Mouse (Mus musculus): ENCODE data around the gene Myrip.

Gene Myrip

DNA sequence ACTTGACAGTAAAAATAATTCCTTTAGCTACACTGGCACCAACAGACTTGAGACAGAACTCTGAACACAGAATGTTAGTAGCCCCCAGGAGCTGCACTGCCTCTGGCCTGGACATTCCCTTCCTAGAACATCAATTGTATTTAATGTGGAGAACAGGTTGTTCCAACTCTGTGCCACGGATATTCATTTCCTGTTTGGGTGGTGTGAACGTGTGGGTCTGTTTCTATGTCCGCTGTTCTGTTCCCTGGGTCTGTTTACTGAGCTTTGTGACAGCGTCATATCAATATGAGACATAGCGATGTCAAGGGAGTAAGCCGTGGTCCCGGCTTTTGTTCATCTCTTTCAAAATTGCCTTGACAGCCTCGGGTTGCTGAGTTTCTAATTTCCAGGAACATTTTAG is 97.0 kb downstream of the Myrip start:
- DNase-seq = no peak

DNA sequence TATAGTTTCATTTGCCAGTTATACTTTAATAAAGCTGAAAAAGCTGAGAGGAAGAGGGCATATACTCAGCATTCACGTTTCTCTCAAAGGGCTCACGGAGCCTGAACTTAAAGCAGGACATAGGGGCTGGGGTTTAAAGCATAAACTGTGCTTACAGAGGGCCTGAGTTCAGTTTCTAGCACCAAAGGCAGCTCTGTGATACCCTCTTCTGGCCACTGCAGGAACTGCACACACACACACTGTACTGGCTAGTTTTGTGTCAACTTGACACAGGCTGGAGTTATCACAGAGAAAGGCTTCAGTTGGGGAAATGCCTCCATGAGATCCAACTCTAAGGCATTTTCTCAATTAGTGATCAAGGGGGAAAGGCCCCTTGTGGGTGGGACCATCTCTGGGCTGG is 98.2 kb downstream of the Myrip start:
- DNase-seq = peak; percentile 8

DNA sequence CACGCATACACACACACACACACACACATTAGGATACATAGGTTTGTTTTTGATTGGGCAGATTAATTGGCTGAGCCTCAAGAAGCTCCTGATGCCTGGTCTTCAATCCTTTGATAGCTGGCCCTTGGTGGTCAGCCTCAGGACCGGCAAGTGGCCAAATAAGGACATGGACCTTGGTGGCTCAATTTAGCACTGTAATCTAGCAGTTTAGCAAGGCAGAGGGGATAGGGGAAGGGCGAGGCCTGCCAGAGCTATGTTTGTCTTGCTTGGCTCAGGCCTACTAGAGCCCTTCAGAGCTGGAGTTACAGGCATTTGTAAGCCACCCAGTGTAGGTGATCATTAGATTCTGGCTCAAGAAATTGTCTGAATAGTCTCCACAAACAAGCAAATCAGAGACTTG is 101.1 kb downstream of the Myrip start:
- DNase-seq = no peak

DNA sequence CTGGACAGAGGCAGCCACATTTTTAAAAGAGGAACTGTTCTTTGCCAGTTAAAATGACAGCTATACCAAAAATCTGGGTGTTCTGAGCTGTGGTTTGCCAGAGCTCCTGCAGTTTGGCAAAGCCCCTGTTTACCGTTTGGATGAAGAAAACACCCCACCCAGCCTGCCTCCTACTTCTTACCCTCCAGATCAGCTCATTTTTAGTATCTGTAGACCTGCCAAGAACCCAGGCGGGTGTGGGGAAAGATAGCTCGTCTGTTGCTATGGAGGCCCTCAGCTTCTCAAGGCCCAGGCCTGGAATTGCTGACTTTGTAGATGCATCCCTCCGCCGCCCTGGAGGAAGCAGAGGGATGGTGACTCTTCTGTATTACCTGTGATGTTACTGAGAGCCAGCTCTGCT is 102.3 kb downstream of the Myrip start:
- DNase-seq = no peak

DNA sequence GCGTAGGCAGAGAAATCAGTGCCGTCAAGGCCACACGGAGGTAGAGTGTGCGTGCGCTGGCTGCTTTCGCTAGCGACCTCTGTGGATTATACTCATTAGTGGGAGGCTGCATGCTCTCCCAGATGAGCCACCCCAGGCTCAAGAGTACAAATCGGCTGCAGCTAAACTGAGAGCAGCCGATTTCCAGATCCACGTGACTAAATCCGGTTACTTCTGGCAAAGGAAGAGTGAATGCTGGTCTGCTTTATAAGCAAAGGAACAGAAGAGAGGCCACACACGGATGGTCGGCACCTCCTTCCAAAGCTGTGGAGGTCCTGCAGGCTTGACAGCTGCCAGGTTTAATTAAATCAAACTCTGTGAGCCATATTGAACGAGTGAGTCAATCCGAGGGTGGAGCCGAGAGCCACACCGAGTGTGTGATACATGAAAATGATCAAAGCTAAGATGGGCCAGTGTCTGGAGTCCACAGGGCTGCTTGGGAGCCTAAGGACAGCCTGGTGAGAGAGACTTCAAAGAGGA is 108.4 kb downstream of the Myrip start:
- no peak for DNase-seq

DNA sequence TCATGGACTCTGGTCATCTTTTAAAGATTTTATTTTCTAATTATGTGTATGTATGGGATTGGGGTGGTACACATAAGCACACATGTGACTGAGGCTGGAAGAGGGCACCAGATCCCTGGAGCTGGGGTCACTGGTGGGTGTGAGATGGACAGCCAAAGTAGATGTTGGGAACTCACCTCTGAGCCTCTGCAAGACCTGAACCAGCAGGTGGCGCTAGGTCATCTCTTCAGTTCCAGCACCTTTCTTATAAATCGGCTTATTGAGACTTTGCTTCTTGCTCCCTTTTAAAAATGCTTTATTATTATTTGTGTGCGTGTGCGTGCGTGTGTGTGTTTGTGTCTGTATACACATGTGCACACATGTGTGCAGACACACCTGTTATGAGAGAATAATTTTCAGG is 109.1 kb downstream of the Myrip start:
- DNase-seq = peak; percentile 62

DNA sequence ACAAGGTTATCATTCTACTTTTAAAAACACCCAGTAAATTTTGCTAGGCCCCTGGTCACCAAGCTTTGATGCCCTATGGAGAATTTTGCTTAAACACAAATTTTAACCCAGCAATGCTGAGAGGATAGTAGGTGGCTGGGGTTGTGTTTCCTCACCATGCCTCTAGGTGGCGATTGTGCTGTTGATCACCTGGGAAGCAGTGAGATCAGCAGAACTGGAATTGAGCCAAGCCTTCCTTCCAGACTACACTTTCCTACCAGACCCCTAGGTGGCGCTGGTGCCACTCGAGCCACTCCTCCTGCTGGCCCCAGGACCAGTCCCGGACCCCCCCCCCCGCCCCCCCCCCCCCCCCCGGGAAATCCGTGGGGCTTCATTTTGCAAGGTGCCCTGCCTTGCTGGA is 114.2 kb downstream of the Myrip start:
- DNase-seq = peak; percentile 77

DNA sequence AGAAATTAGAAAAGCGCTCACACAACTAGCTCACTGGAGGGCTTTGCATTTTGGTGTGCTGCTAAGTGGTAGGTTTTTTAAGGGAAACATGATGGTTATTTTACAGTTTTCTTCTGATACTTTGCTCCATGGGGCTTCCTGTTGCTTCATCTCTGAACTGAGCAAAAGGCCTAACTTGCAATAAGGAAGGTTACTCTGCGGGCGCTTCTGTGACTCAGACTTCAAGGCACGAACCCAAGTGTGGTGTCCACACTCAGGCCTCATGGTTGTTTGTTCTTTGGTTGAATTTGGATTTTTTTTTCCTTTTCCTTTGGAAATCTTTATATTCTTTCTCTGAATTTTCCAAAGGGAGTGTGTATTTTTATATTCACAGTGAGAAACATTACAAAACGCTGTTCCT is 114.8 kb downstream of the Myrip start:
- no peak for DNase-seq

DNA sequence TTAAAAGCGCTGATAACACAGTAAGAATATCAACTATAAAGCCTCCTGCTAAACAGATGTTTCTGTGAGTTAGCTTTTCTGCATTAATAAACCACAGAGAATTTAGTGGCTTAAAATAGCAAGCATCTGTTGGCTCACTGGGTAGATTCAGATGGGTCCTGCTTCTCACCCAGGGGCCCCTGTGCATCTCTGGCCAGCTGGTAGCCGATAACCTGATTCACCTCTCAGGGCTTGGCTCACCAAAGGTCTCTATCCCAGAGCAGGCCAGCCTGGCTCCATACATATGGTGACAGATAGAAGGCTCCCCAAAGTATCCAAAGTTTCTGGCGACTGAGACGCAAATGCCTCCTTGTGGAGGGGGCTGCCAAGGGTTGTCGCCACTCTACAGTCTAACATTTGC is 115.4 kb downstream of the Myrip start:
- no peak for DNase-seq

DNA sequence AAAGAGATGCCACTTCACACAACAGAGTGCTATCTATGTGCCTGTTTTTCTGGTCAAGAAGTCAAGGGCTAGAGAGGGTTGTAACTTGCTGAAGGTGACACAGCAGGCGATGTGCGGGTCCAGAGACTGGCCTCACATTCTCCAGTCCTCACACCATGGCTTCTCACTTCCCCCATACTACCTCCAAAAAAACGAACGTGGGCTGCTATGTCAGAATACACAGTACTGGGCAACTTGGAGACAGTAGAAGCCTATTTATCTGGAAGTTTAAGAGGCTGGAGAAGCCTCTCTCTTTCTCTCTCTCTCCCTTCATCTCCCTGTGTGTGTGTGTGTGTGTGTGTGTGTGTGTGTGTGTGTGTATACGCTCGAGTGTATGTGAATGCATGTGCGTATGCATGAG is 117.3 kb downstream of the Myrip start:
- DNase-seq = no peak

DNA sequence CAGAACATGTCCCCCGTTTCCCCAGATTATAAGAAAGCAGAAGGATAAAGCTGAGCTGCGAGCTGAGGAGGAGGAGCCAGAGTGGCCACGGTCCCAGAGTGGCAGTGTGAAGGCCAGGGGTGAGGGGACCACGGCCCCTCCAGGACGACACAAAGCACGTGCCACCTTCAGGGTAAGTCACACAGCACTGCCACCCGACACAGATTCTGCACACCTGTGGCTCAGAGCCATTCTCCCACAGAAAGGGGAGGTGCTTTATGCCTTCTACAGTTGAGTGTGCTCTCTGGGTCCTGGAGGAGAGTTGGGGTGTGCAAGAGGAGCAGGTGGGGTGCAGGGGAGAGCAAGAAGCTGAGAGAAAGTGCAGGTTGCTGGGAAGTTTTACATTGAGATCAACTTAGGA is 123.3 kb downstream of the Myrip start:
- DNase-seq = no peak

DNA sequence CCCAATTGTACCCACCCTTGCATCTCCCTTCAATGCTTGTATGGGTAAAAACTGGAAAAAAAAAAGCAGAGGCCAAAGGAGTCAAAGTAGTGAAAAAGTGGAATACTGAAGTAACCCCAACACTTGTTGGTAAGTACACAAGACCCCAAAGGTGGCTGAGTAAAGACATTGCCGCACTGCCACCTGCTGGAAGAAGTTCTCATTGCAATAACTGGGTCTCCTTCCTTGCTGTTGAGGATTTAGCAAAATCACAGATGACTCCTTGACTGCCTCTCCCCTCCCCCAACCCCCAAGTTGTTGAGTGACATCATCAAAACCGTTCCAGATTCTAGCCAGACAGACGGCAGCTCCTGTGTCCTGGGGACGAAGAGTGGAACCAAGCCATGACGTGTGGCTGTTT is 124.5 kb downstream of the Myrip start:
- DNase-seq = peak; percentile 57

DNA sequence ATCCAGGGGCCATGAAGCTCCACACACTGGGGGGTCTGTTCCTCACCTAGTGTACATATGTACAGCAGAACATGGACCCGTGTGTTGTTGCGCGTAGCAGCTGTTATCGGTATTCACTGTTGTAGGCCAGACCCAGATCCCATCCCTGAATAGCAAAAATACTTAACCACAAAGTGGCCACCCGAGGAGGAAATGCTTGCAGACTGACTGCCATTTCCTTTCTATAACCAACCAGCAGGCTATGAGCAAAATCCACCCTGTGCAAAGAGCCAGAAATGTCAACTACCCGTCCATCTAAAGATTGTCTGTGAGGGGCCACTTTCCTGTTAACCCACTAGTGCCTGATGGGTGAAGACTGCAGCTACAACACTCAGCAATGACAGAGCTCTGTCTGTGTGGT is 126.9 kb downstream of the Myrip start:
- no peak for DNase-seq

DNA sequence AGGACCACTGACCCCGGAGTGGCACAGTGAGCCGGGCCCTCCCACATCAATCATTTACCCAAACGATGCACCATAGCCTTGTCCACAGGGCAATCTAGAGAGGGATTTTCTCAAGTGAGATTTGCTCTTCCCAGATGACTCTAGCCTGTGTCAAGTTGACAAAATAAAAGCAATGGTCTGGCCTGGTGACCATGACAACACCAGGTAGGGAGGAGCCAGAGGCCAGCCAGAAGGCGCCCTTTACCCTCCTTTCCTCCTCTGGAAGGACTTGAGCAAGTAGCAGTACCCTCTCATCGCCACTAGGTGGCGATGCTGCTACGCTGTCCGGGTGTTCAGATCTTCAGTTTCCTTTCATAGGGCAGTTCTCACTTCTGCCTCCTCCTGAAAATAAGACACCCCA is 132.4 kb downstream of the Myrip start:
- DNase-seq = peak; percentile 72

DNA sequence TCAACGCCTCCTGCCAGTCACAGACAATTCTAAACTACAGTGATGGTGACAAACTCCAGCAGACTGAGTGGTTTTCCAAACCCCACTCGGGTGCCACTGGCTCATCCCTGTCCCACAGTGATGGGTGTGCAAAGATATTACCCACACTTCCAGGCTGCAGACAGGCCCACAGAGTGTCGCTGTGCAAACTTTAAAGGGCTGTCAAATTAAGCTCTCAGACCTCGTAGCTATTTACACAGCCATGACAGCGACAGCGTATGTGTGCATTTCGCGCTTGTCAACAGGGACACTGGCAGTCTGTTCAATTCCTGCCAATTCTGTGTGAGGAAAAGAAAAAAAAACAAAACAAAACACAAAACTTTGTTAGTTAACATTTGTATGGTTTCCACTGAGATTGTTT is 134.5 kb downstream of the Myrip start:
- DNase-seq = no peak

DNA sequence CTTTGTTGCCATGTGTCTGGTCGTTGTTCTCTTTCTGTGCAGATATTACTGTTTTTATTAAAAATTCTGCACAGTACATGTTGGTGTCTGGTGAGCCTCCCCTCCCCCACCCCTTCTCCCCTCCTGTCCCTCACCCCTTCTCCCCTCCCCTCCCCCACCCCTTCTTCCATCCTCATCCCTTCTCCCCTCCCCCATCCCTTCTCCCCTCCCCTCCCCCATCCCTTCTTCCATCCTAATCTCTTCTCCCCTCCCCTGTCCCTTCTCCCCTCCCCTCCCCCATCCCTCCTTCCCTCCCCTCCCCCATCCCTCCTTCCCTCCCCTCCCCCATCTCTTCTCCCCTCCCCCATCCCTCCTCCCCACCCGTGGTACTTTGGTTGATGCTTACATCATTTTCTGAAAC is 135.5 kb downstream of the Myrip start:
- DNase-seq = no peak

DNA sequence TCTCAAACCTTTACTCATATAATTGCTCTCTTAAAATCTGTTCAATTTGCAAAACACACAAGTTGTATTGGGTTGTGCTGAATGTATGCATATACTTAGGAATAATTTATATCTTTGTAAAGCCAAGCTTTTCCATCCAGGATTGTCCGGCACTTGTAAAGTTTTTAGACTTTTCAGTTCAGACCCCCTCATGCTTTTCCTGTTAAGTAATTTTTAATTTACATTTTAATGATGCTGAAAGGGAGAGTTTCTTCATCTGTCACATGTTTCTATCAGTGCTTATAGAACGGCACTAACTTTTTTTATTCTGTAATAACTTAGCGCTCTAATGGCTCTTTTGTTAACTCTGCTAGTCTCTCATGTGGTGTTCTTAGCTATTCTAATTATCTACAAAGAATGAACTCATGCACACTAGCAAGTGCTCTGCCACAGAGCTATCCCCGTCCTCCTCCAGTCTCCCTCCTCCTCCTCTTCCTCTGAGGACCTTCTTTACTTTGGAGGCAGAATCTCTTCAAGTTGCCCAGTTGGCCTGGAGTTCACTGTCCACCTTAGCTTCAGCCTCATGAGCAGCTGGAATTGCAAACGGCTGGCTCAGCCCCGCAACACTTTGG is 136.1 kb downstream of the Myrip start:
- DNase-seq = no peak

DNA sequence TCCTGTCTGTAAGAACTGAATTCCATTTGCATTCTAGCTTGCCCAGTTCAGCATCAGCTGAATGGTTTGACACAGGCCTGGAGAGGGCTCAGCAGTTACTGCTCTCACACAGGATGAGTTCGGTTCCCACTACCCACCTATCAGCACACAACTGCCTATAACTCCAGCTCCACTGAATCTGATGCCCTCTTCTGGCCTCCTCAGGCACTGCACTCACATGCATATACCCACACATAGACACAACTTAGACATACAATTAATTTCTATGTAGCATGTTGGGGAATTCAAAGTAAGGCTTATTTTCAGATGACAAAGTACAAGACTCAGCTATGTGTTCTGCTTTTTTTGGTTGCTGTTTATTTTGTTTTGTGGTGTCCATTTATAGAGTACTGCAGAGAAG is 137.0 kb downstream of the Myrip start:
- no peak for DNase-seq

DNA sequence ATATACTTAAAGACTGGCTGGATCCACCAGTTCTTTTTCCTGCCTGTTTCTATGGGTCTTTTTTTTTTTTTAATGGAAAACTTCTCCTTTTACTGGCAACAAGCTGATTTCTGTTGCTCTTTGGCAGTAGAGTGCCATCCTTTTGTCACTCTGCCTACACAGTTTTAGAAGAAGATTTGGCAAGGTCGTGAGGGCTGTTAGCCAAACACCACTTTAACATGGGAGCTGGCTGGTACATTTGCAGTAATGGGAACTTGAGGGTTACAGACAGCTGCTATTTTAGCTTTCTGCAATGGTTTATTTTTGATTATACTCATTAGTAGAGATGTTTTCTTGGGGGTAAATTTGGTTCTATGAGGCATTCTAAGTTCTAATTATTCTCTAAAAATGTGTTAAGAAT is 137.5 kb downstream of the Myrip start:
- DNase-seq = no peak

DNA sequence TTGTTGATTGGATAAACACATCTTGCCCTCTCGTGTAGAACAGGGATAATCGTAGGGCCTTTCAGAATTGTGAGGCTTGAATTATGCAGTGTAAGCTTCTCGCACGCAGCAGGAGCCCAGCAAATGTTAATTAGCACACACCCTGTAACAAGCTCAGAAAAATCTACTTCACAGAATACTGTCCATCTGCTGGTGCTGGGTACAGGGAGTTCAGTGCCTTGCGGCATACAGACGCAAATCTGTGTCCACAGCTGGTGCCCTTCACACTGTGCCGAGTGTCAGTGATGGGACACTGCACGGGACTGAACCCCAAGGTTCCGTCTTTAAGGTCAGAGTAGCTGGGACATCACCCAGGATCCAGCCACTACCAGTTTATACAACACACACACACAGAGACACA is 143.3 kb downstream of the Myrip start:
- DNase-seq = no peak

DNA sequence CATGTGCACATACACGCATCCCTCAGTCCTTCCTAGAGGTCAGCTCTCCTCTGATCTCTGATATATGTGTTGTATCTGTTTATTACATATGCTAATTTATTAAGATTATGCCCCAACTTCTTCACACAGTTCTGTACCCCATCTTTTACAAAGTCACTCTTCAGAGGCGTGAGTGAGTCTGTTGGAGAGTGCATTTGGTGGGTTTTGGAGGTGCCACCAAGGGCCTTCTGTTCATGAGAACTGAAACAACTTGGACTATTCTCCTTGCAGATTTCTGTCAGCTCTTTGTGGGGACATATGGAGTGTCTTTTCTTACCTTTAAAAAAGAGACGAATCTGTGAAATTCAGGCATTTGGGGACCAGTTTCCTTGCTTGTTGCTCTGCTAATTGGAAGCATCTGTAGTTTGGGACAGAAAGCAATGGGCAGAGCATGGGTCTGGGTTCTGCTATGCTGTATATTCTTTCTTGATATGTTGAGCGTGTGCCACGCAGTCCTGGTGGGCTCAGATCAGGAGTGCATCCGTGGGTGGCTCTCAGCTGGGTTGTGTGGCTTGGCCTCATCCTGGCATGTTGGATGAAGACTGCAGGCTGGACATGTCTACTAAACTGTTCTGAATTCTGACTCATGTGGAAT is 148.5 kb downstream of the Myrip start:
- DNase-seq = no peak

DNA sequence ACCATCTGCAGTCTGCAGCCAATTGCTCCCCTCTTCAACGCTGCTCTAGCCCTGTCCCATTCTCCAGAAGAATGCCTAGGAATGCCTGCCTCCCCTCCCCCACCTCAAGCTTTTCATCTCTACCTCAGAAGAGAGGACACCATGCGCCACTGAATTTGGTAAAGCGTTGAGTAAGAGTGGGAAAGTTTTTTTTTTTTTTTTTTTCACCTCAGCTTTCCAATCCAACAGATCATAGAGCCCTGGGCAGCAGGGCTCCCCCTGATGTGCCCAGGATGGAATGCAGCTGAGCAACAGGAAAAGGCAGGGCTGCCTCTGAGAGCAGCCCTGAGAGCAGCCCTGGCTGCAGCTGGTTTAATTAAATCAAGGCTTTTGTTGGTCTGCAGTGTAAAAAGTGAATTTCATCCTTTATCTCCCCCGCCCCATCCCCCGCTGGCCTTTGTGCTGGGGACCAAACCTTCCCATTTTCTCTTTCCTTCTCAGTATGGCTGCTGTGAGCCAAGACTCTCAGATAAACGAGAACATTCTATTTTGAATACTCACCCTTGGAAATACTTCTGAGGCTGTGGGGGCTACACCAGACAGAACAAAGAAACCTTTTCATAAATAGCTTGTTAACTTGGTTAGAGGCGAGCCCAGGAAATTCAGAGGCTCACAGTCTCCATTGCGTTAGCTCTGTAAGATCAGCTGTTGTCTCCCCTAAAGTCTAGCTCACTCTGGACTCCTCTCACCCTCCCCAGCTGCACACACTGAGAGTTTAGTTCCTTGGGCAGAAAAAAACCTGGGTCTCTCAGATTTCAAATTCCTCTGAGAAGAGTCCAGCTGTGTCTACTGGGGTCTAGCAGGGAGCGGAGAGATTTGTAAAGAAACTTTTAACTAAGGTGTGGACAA is 154.7 kb downstream of the Myrip start:
- no peak for DNase-seq

DNA sequence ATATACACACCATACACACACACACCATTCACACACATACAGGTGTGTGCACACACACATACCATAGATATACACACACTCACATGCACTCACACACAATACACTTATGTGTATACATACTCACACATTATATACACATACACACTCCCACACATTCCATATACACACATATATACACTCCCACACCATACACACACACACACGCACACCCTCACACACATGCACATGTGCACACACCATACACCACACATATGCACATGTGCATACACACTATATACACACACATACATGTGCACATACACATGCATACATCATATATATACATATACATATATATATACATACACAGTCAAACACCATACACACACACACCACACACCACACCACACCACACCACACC is 169.1 kb downstream of the Myrip start:
- no peak for DNase-seq

DNA sequence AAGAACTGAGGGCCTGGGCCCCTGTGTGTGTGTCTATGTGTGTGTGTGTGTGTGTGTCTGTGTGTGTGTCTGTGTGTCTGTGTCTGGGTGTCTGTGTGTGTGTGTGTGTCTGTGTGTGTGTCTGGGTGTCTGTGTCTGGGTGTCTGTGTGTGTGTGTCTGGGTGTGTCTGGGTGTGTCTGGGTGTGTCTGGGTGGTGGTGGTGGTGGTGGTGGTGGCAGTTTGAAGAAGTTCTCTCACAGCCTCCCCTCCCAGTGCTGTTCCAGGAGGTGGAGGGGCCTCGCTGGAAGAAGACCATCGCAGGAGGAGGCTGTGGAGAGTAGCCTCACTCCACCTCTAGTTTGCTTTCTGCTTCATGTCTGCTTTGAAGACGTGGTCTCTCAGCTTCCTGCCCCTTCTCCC is 180.3 kb downstream of the Myrip start:
- DNase-seq = no peak

All from kidney, adult 18-20 months (tissue).